Mouse (Mus musculus) adrenal gland, adult (tissue): ENCODE measurements around the gene Nacc2.

Experiments used
- DNase-seq, 2 experiments: peaks; one replicate each; pipeline ENCODE4 v3.0.0; 2022 to 2023; ENCODE audit warnings: low spot score in 1 of 2; ENCODE audit not compliant: inconsistent age in 2 of 2

The Nacc2 gene

DNA sequence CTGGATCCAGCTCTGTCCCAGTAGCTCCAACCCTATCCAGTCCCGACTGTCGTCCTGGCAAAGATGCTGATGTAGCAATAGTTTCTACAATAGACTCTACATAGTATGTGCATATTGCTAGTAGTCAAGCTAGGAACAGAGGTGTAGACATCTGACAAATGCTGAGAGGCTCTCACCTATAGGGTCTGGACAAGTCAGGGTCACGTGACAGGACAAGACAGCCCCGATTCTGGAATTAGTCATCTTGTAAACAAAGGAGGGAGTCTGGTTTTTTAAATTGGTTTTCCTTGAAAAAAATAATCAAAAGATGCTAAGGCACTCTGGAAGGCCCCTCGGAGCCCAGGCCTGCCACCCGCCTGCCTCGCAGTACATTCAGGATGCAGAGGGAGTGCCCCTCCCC lies 66.0 kb downstream of the Nacc2 start:
- no peak for DNase-seq

DNA sequence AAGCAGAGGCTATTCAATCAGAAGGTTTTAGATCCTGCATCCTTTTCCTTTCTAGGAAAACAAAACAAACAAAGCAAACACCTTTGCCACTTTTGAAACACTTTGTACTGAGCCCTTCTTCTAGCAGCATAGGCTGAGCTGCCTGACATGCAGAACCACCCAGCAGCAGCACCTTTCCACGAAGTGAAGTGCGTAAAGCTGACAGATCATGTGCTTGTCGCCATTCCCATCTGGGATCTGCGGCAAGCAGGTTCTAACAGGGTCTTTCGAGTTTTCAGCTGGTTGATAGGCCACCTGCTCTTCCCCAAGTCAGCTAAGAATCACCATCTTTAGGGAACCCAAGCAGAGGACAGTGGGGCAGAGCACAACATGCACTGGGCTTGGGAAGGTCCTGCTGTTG lies 66.8 kb downstream of the Nacc2 start:
- no peak for DNase-seq

DNA sequence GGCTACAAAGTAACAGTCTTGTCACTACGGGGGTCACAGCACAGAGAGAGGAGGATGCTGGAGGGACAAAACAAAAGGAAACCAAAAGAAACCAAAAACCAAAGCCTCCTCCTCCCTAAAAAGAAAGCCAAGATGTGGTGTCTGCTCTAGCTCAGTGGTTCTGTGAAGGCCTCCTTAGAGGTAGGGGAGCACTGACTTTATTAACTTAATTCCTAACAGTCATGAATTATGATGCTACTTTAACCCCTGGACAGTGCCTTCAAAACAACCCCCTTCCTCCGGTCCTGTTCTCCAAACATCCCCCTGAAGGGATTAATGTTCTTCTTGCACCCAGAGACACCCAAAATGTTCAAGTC lies 67.3 kb downstream of the Nacc2 start:
- DNase-seq = no peak

- peak; percentile 71 to 86 for DNase-seq
These were observed 67.8 kb downstream of the Nacc2 start for GRCm38 (mm10) chr2:26055046-26055746.

DNA sequence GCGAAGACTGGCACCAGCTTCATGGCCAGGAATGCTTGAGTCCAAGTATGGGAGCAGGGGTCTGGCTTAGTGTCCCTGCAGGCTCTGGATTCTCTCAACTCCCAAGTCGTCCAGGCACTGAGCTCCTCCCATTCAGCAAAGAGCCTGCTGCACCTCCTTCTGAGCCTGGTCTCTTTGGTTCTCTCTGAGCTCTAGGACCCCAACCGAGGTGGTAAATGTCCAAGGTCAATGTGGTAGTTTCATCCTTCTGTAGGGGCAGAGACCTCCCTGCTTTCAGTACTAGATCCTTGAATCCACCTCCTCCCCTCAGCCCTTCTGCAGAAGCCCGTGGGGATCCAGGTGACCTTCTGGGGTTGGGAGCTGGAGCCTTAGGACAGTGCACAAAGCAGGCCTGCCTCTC lies 70.2 kb downstream of the Nacc2 start:
- DNase-seq = no peak

GRCm38 (mm10) chr2:26048816-26049215 lies 74.2 kb downstream of the Nacc2 start:
- no peak for DNase-seq

- no peak for DNase-seq
These were observed 78.8 kb downstream of the Nacc2 start for GRCm38 (mm10) chr2:26044216-26044615.

- DNase-seq = no peak
These were observed 80.4 kb downstream of the Nacc2 start for GRCm38 (mm10) chr2:26042603-26043002.

GRCm38 (mm10) chr2:26041163-26041810 lies 81.7 kb downstream of the Nacc2 start:
- DNase-seq = peak; percentile 26 to 55

GRCm38 (mm10) chr2:26039951-26040350 lies 83.1 kb downstream of the Nacc2 start:
- DNase-seq = peak; percentile 30 to 69

DNA sequence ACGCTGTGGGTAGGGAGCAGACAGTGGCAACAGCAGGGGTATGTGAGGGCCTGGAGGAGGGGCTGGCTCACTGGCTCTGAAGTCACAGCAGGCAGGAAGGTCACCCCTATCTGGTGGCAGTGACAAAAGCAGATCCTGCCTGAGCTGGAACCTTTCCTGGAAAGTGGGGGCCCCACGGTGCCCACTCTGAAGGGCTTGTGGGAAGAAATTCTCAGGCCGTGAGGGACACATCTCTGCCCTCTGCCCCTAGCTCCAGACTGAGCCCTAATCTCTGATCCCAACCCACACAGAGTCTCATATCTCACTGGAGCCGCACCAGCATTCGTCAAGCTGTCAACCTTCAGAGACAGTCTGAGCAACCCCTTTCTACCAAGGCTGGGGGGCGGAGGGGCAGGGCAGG lies 85.6 kb downstream of the Nacc2 start:
- DNase-seq = peak in 1 of 2 experiments; percentile 53

GRCm38 (mm10) chr2:26034344-26035050 lies 88.5 kb downstream of the Nacc2 start:
- no peak for DNase-seq

GRCm38 (mm10) chr2:26030288-26030687 lies 92.7 kb downstream of the Nacc2 start:
- no peak for DNase-seq

DNA sequence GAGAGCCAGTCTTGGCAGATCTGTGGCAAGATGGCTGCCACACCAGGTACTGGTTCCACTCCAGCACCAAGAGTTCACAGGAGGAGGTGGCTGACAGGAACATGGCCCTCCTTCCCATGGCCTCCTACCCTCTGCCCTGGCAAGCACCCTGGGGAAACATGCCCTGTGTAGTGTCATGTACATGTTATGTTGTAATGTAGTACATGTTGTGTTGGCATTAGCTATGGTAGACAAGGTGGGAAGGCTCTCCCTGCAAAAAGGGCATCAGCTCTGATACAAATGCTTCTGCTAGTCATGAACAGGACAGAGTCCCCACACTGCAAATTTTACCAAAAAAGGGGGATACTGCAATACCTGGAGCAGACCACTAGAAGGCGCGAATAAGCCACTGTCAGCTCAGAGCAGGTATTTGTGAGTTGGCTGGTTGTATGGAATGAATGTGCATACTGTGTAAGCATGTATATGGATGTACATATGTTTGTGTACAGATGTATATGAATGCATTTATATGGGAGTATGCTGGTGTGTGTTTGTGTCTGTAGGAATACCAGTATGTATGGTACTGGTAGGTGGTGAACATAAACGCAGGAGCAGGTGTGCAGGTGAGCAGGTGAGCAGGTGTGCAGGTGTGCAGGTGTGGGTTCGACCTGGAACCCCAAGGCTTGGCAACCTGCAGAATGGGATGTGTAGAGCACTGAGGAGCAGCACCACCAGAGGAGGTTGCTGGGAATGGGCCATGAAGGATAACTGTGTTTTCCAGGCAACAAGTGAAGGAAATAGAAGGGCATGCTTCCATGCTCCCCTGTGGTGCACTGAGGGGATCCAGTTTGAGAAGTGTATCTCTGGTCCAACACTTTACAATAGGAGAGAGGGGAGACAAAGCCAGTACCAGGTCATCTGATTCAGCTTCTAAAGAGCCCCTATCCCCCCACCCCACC lies 98.6 kb downstream of the Nacc2 start:
- peak; percentile 30 to 72 for DNase-seq

- DNase-seq = no peak
These were observed 100.4 kb downstream of the Nacc2 start for GRCm38 (mm10) chr2:26022626-26023025.

GRCm38 (mm10) chr2:26022258-26022565 lies 100.8 kb downstream of the Nacc2 start:
- DNase-seq = no peak

GRCm38 (mm10) chr2:26021561-26022257 lies 101.3 kb downstream of the Nacc2 start, which contains the start of gene Ubac1:
Ubac1 (minus strand) TSS chr2:26021747.
- peak; percentile 96 to 97 for DNase-seq

DNA sequence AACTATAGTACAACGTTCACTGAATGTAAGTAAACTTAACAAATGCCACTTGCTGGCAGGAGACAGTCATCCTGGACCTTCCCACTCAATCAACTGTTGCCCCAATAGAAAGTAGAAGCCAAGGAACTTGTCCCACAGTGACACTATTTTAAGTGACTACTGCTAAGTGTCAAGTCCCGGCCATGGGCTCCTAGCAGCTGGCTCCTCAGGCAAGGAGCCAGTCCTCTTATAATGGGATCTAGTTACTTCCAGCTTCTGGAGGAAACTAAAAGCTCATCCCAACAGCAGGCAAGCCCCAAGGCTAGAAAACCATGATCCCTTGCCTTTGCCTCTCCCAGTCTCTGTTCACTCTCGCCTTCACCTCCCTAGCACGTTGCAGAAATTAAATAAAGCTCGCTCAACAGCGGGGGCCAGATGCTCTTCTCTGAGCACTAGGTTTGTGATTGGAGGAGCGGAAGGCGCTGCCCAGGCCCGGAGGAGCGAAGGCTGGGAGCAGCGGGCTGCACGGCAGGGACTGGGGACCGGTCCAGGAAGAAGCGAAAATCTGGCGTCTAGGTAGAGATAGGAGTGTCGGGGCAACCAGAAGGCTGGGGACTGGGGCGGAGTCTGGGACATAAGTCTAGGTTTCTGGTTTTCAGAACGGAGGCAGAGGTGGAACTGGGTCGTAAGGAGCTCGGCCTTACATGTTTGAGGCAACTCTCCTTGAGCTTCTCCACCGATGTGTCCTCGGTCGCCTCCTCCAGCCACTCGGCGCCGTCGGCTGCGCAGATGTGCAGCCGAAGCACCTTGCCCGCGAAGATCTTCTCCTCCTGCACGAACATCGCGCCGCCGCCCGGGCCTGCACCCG lies 102.1 kb downstream of the Nacc2 start:
- peak in 1 of 2 experiments; percentile 69 for DNase-seq

DNA sequence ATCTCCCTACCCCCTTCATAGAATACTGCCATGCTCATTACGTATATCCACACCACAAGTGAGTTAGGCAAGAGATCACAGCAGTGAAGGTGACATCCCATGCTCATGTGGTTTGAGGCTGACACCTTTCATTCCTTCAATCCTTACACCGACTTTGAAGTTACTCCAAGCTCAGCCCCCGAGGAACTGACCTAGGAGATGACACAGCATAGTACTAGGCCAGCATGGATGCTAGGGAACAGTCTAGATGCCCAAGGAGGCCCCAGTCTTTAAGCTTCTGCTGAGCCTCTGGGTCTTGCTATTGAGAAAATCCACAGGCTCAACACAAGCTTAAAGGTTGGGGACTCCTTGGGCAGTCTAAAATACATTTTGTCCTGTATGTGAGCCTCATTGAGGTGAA lies 103.1 kb downstream of the Nacc2 start:
- DNase-seq = no peak

DNA sequence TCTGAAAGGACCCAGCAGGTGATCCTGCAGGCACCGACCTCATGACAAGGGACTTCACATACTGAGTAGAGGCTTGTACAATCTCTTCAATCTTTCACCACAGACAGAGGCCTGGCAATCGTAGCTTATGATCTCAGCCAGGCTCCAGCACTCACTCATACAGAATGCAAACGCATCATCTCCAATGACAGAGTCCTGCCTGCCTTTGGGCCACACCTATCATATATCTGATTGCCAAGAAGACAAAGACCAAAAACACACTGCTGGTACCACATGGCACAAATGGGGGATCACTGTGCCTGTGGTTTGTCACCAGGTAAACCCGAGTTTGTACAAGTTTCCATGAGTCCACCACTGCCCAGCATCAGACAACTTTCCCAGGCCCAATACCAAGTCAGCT lies 105.7 kb downstream of the Nacc2 start:
- no peak for DNase-seq
